Mouse (Mus musculus): ENCODE measurements at regions not wholly inside any gene's neighbourhood (a gene's known extent, or its start where the extent isn't known, plus 50 kb on each side); places are given as distances from the start of the nearest gene placed in this dataset.
A peak's percentile ranks its signal among the peaks of the same experiment; 100 is the strongest.

- Histone ChIP-seq H3K9me3 (replicated peaks; ENCODE audit: low read length) (no peaks in the 10 kb centered on the region), H3K9ac (ENCODE audit: insufficient read depth, low read depth) (no peak overlapping the region), H3K27ac (ENCODE audit: insufficient read depth, low read depth) (no peak overlapping the region), H3K27me3 (replicated peaks) (no peaks in the 10 kb centered on the region), H3K4me1 (ENCODE audit: control insufficient read depth in 1 of 2, insufficient read depth in 2 of 2) (peaks cover 3% of the 10 kb centered on the region in 2 experiments; a peak in 1 of 4 replicates), H3K4me2 (ENCODE audit: insufficient read depth, low read depth, poor library complexity, severe bottlenecking) (no peak overlapping the region), H3K4me3 (replicated peaks in 1 of 3; ENCODE audit: low read depth in 2 of 3, low read length in 2 of 3, poor library complexity in 1 of 3) (no peak overlapping the region), H3K36me3 (replicated peaks in 1 of 2; ENCODE audit: control insufficient read depth in 1 of 2, insufficient read depth in 1 of 2, low read length in 1 of 2) (no peaks in the 10 kb centered on the region), H3K79me2 (replicated peaks; ENCODE audit: control insufficient read depth, extremely low read depth, insufficient read depth, poor library complexity, severe bottlenecking) (no peaks in the 10 kb centered on the region)
- DNase-seq (ENCODE audit: extremely low read depth), result peak; percentile 3
- in situ Hi-C loops (cut with MboI; ENCODE audit: low pct_ligation_motif_present, low pct_unique_long_range_greater_than_20kb, low sequenced_read_pairs) (no loop called here), dilution Hi-C loops (cut with MboI; ENCODE audit: extremely low pct_ligation_motif_present, extremely low pct_unique_long_range_greater_than_20kb, low sequenced_read_pairs) (no loop called here)
- TF ChIP-seq SMC3 (IDR thresholded peaks at IDR 0.05; ENCODE audit: low read depth, low read length) (peak; percentile 49), KAT2A (IDR thresholded peaks at IDR 0.05; ENCODE audit: insufficient replicate concordance, low read length) (no peak), GABPA (IDR thresholded peaks at IDR 0.05; ENCODE audit: insufficient replicate concordance, low read depth, low read length) (no peak), NRF1 (IDR thresholded peaks at IDR 0.05; ENCODE audit: low read depth, low read length) (no peak), POLR2AphosphoS2 (IDR thresholded peaks at IDR 0.05; ENCODE audit: low read depth, low read length) (no peak), USF1 (IDR thresholded peaks at IDR 0.05; ENCODE audit: low read depth, low read length) (no peak), MAFK (IDR thresholded peaks at IDR 0.05; ENCODE audit: insufficient replicate concordance, low read length) (no peak), HCFC1 (IDR thresholded peaks at IDR 0.05; ENCODE audit: low read depth, low read length) (no peak), RCOR1 (conservative IDR thresholded peaks at IDR 0.05; ENCODE audit: low read depth, low read length) (no peak), PAX5 (IDR thresholded peaks at IDR 0.05; ENCODE audit: low read length) (no peak), MAZ (IDR thresholded peaks at IDR 0.05; ENCODE audit: low read depth, low read length) (no peak), UBTF (IDR thresholded peaks at IDR 0.05; ENCODE audit: low read depth, low read length) (no peak), RAD21 (IDR thresholded peaks at IDR 0.05; ENCODE audit: low read depth, low read length) (peak; percentile 16), CHD1 (IDR thresholded peaks at IDR 0.05; ENCODE audit: low read depth, low read length) (no peak), MXI1 (IDR thresholded peaks at IDR 0.05; ENCODE audit: low read depth, low read length) (no peak), TCF12 (IDR thresholded peaks at IDR 0.05; ENCODE audit: low read depth, low read length) (no peak), MYC (IDR thresholded peaks at IDR 0.05; ENCODE audit: low read depth, low read length) (no peak), CHD2 (IDR thresholded peaks at IDR 0.05; ENCODE audit: low read length) (no peak), SIN3A (IDR thresholded peaks at IDR 0.05; ENCODE audit: low read length) (no peak), ELF1 (IDR thresholded peaks at IDR 0.05; ENCODE audit: low read depth, low read length) (no peak), CTCF (conservative IDR thresholded peaks at IDR 0.05 in 1 of 2, IDR thresholded peaks at IDR 0.05 in 1 of 2; ENCODE audit: low read depth in 2 of 2, low read length in 2 of 2) (peak in 1 of 2 experiments; percentile 49; a peak in 2 of 4 replicates), TBP (conservative IDR thresholded peaks at IDR 0.05; ENCODE audit: low read depth, low read length) (no peak), JUND (conservative IDR thresholded peaks at IDR 0.05; ENCODE audit: low read depth, low read length) (no peak), E2F4 (IDR thresholded peaks at IDR 0.05; ENCODE audit: insufficient replicate concordance, low read depth, low read length) (no peak), MAX (IDR thresholded peaks at IDR 0.05; ENCODE audit: low read length) (no peak), IRF4 (IDR thresholded peaks at IDR 0.05; ENCODE audit: low read depth, low read length) (no peak), NELFE (IDR thresholded peaks at IDR 0.05; ENCODE audit: low read depth, low read length) (no peak)
Measured at GRCm38 (mm10) chr6:4187683-4188082, 100.9 kb upstream of the Bet1 start.

Measured in CH12.LX (cell line).